Mouse (Mus musculus): ENCODE measurements at regions not wholly inside any gene's neighbourhood (a gene's known extent, or its start where the extent isn't known, plus 50 kb on each side); places are given as distances from the start of the nearest gene placed in this dataset.

DNA sequence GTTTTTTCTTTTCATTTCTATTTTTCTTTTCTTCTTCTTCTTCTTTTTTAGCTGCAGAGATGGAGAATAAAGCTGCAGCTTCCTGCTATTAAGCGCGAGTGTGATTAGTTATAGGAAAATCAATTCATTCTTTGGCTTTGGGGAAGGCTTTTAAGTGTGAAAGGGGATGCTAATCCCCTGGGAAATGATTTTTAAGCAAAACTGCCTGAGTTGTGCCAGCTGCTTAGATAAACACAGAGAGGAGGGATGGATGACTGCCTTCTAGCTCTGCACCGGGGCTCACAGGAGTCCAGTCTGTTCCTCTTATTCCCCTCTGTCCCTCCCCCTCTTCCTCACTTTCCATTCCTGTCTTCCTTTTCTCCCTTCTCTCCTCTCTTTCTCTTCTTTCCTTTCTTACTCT, 306.8 kb upstream of the Rbfox1 start:
- no peaks in the 10 kb centered on the region for H3K9me3 ChIP-seq (ENCODE audit: control insufficient read depth, low read depth, low read length)
- H3K36me3 ChIP-seq (ENCODE audit: control insufficient read depth, insufficient read depth, low read length): no peaks in the 10 kb centered on the region
- no peak overlapping the region for H3K9ac ChIP-seq (replicated peaks; ENCODE audit: low read depth, low read length)
- no peak for ATAC-seq (ENCODE audit: insufficient number of reproducible peaks, insufficient read depth, low FRiP score, low read depth)
- H3K4me1 ChIP-seq (ENCODE audit: control insufficient read depth, insufficient read depth, low read length): 0 out of 2 replicates have a peak, but pooled peaks cover 3% of the 10 kb centered on the region
- H3K27me3 ChIP-seq (ENCODE audit: control insufficient read depth, insufficient read depth, low read length): no peaks in the 10 kb centered on the region
- no peak overlapping the region for H3K4me2 ChIP-seq (replicated peaks; ENCODE audit: low read depth, low read length)
- H3K4me3 ChIP-seq (ENCODE audit: low read depth, low read length): no peak overlapping the region
- H3K27ac ChIP-seq (ENCODE audit: low read length): no peak overlapping the region
- 25% methylated on average over 3 of the region's 3 CpGs for WGBS

DNA sequence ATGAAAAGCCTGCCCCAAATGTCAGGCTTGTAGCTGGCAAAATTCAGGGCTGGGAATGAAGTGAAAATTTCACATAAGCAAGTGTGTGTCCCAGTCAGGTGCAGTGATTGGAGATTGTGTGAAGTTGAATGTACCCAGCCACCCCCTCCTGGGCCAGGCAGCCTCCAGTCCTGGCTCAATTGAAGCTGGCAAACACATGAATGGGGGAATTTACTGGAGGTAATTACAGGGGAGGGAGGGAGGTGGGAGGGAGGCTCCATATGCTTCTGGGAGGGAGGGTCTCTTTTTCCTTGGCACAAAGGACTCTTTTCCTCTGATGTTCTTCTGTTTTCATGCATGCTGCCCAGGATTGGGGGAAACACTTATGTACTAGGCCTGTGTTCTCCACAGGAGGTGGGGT, 312.4 kb upstream of the Rbfox1 start:
- H3K36me3 ChIP-seq (ENCODE audit: control insufficient read depth, insufficient read depth, low read length): no peaks in the 10 kb centered on the region
- no peak overlapping the region for H3K4me2 ChIP-seq (replicated peaks; ENCODE audit: low read depth, low read length)
- peaks cover 10% of the 10 kb centered on the region; the same call in 1 of the 2 replicates for H3K4me1 ChIP-seq (ENCODE audit: control insufficient read depth, insufficient read depth, low read length)
- H3K27ac ChIP-seq (ENCODE audit: low read length): no peak overlapping the region
- no peak for ATAC-seq (ENCODE audit: insufficient number of reproducible peaks, insufficient read depth, low FRiP score, low read depth)
- no peak overlapping the region for H3K4me3 ChIP-seq (ENCODE audit: low read depth, low read length)
- H3K27me3 ChIP-seq (ENCODE audit: control insufficient read depth, insufficient read depth, low read length): no peaks in the 10 kb centered on the region
- H3K9me3 ChIP-seq (ENCODE audit: control insufficient read depth, low read depth, low read length): no peaks in the 10 kb centered on the region
- no peak overlapping the region for H3K9ac ChIP-seq (replicated peaks; ENCODE audit: low read depth, low read length)

DNA sequence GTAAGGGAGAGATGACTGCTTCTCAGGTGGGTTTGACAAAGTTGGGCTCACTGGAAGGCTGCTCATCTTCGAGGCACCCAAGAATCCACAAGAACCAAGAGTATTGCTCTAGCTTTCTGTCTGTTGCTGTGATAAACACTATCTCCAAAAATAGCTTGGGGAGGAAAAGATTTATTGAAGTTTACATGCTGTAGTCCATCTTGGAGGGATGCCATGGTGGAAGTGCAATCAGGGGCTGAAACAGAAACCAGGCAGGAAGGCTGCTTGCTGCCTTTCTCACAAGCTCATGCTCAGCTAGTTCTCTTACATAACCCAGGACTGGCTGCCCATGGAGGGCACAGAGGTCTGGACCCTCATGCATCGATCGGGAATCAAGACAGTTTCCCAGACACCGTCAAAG, 314.5 kb upstream of the Rbfox1 start:
- peak overlapping the region; percentile 63; the same call in 1 of the 2 replicates for H3K27ac ChIP-seq (ENCODE audit: low read length)
- 60% methylated on average over 4 of the region's 4 CpGs for WGBS
- no peaks in the 10 kb centered on the region for H3K9me3 ChIP-seq (ENCODE audit: control insufficient read depth, low read depth, low read length)
- peaks cover 7% of the 10 kb centered on the region; the same call in 1 of the 2 replicates for H3K4me1 ChIP-seq (ENCODE audit: control insufficient read depth, insufficient read depth, low read length)
- H3K4me2 ChIP-seq (replicated peaks; ENCODE audit: low read depth, low read length): no peak overlapping the region
- H3K27me3 ChIP-seq (ENCODE audit: control insufficient read depth, insufficient read depth, low read length): no peaks in the 10 kb centered on the region
- H3K9ac ChIP-seq (replicated peaks; ENCODE audit: low read depth, low read length): no peak overlapping the region
- H3K36me3 ChIP-seq (ENCODE audit: control insufficient read depth, insufficient read depth, low read length): no peaks in the 10 kb centered on the region
- H3K4me3 ChIP-seq (ENCODE audit: low read depth, low read length): no peak overlapping the region
- no peak for ATAC-seq (ENCODE audit: insufficient number of reproducible peaks, insufficient read depth, low FRiP score, low read depth)

DNA sequence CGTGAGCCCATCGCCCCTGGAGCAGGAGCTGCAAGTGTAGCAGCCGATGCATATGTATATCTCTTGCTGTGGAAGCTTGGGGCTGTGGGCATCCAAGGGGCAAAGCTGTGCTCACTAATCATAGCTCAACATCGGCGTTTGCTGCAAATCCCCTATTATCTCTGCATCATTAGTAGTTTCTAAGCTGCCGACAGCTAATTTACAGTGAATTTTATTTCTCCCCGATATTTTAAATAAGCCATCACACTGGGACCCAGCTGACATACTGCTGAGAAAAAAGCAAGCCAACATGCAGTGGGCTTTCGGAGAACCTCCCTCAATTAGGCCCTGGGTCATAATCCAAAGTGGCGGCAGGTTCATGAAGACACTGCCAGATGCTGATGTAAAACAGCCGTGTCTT, 313.3 kb upstream of the Eef2kmt start:
- no peak for ATAC-seq (ENCODE audit: insufficient number of reproducible peaks, insufficient read depth, low FRiP score, low read depth)
- no peak overlapping the region for H3K4me2 ChIP-seq (replicated peaks; ENCODE audit: low read depth, low read length)
- no peak overlapping the region for H3K4me3 ChIP-seq (ENCODE audit: low read depth, low read length)
- H3K4me1 ChIP-seq (ENCODE audit: control insufficient read depth, insufficient read depth, low read length): peaks cover 7% of the 10 kb centered on the region; the same call in 1 of the 2 replicates
- no peak overlapping the region for H3K9ac ChIP-seq (replicated peaks; ENCODE audit: low read depth, low read length)
- no peak overlapping the region for H3K27ac ChIP-seq (ENCODE audit: low read length)
- no peaks in the 10 kb centered on the region for H3K27me3 ChIP-seq (ENCODE audit: control insufficient read depth, insufficient read depth, low read length)
- 58% methylated on average over 10 of the region's 10 CpGs for WGBS
- H3K36me3 ChIP-seq (ENCODE audit: control insufficient read depth, insufficient read depth, low read length): no peaks in the 10 kb centered on the region
- no peaks in the 10 kb centered on the region for H3K9me3 ChIP-seq (ENCODE audit: control insufficient read depth, low read depth, low read length)

DNA sequence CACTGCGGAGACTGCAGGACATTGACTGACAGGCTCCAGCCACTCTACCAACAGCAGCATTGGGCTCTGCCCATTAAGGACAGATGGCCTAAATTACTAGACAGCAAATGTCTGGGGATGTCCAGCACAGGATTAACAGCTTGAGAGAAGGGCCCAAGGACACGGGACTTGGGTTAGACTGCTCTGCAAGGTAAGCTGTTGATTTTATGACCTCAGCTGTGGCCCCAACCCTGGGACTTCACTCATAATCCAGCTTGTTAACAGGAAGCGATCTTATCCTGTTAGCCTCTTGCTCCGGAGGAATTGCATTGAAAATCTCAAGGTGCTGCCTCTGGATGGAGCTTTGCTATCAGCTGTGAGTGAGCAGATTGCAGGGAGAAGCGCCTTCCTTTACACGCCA, 293.2 kb upstream of the Eef2kmt start:
- no peaks in the 10 kb centered on the region for H3K9me3 ChIP-seq (ENCODE audit: control insufficient read depth, low read depth, low read length)
- no peaks in the 10 kb centered on the region for H3K4me1 ChIP-seq (ENCODE audit: control insufficient read depth, insufficient read depth, low read length)
- H3K27ac ChIP-seq (ENCODE audit: low read length): no peak overlapping the region
- H3K9ac ChIP-seq (replicated peaks; ENCODE audit: low read depth, low read length): no peak overlapping the region
- ATAC-seq (ENCODE audit: insufficient number of reproducible peaks, insufficient read depth, low FRiP score, low read depth): no peak
- H3K36me3 ChIP-seq (ENCODE audit: control insufficient read depth, insufficient read depth, low read length): no peaks in the 10 kb centered on the region
- no peak overlapping the region for H3K4me2 ChIP-seq (replicated peaks; ENCODE audit: low read depth, low read length)
- H3K4me3 ChIP-seq (ENCODE audit: low read depth, low read length): no peak overlapping the region
- H3K27me3 ChIP-seq (ENCODE audit: control insufficient read depth, insufficient read depth, low read length): no peaks in the 10 kb centered on the region
- WGBS: 79% methylated on average over 6 of the region's 6 CpGs

DNA sequence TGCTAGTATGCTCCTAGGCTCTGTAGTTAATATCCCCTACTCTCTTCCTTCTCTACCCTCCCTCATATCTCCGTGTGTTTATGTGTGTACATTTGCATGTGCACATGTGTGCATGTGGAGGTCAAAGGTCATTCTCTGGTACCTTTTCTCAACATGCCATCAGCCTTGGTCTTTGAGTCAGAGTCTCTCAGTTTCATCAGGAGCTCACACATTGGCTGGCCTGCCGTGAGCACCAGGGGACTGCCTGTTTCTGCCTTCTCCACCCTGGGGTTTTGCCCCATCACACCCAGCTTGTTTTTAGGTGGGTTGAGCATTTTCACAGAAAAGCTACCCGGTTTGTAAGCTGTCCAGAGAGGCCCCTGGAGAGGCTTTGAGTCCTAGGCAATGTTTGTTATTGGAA, 292.8 kb upstream of the Eef2kmt start:
- Histone ChIP-seq H3K36me3 (ENCODE audit: control insufficient read depth, insufficient read depth, low read length) (no peaks in the 10 kb centered on the region), H3K4me3 (ENCODE audit: low read depth, low read length) (no peak overlapping the region), H3K27ac (ENCODE audit: low read length) (no peak overlapping the region), H3K27me3 (ENCODE audit: control insufficient read depth, insufficient read depth, low read length) (no peaks in the 10 kb centered on the region), H3K4me1 (ENCODE audit: control insufficient read depth, insufficient read depth, low read length) (no peaks in the 10 kb centered on the region), H3K9me3 (ENCODE audit: control insufficient read depth, low read depth, low read length) (no peaks in the 10 kb centered on the region), H3K9ac (replicated peaks; ENCODE audit: low read depth, low read length) (no peak overlapping the region), H3K4me2 (replicated peaks; ENCODE audit: low read depth, low read length) (no peak overlapping the region)
- 72% methylated on average over 3 of the region's 3 CpGs for WGBS
- ATAC-seq (ENCODE audit: insufficient number of reproducible peaks, insufficient read depth, low FRiP score, low read depth): no peak

DNA sequence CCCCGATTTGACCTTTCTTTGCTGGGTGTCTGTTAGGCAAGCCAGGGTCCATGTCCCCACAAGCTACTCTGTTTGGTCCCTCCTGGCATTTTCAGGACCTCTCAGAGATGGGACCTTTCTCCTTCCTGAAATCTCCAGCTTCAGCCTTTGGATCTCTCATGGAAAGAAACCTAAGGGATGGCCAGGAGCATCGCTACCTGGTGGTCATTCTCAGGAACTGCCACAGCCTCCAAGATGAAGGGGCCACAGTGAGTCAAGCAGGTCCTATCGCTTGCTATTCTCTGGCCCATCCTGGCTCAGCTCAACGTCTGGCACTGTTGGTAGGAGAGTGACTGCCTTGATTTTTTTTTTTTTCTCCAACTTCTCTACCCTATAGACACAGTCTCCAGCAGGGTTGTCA, 291.0 kb upstream of the Eef2kmt start:
- Histone ChIP-seq H3K4me3 (ENCODE audit: low read depth, low read length) (no peak overlapping the region), H3K4me1 (ENCODE audit: control insufficient read depth, insufficient read depth, low read length) (no peaks in the 10 kb centered on the region), H3K27me3 (ENCODE audit: control insufficient read depth, insufficient read depth, low read length) (no peaks in the 10 kb centered on the region), H3K4me2 (replicated peaks; ENCODE audit: low read depth, low read length) (no peak overlapping the region), H3K9ac (replicated peaks; ENCODE audit: low read depth, low read length) (no peak overlapping the region), H3K9me3 (ENCODE audit: control insufficient read depth, low read depth, low read length) (no peaks in the 10 kb centered on the region), H3K36me3 (ENCODE audit: control insufficient read depth, insufficient read depth, low read length) (no peaks in the 10 kb centered on the region), H3K27ac (ENCODE audit: low read length) (no peak overlapping the region)
- 49% methylated on average over 4 of the region's 4 CpGs for WGBS
- no peak for ATAC-seq (ENCODE audit: insufficient number of reproducible peaks, insufficient read depth, low FRiP score, low read depth)

DNA sequence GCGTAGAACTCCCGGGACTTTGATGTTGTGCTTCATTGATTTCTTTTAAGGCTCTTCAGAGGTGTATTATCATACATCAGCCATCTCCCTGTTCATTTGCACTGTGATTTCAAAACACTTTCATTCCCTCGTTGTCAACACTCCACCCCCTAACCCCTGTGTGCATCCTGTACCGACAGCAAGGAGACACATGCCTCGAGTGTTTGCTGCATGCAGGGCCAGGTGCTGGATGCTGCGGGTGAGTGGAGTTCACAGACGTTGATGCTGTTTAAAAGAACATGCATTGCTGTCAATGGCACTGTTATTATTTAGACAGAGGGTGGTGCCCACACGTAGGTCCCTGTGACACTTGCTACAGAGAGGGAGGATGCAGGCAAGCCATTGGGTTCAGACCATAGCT, 290.0 kb upstream of the Eef2kmt start:
- Histone ChIP-seq H3K36me3 (ENCODE audit: control insufficient read depth, insufficient read depth, low read length) (no peaks in the 10 kb centered on the region), H3K4me3 (ENCODE audit: low read depth, low read length) (no peak overlapping the region), H3K27me3 (ENCODE audit: control insufficient read depth, insufficient read depth, low read length) (no peaks in the 10 kb centered on the region), H3K9me3 (ENCODE audit: control insufficient read depth, low read depth, low read length) (no peaks in the 10 kb centered on the region), H3K9ac (replicated peaks; ENCODE audit: low read depth, low read length) (no peak overlapping the region), H3K4me2 (replicated peaks; ENCODE audit: low read depth, low read length) (no peak overlapping the region), H3K27ac (ENCODE audit: low read length) (no peak overlapping the region), H3K4me1 (ENCODE audit: control insufficient read depth, insufficient read depth, low read length) (no peaks in the 10 kb centered on the region)
- ATAC-seq (ENCODE audit: insufficient number of reproducible peaks, insufficient read depth, low FRiP score, low read depth): no peak
- WGBS: 64% methylated on average over 8 of the region's 8 CpGs

DNA sequence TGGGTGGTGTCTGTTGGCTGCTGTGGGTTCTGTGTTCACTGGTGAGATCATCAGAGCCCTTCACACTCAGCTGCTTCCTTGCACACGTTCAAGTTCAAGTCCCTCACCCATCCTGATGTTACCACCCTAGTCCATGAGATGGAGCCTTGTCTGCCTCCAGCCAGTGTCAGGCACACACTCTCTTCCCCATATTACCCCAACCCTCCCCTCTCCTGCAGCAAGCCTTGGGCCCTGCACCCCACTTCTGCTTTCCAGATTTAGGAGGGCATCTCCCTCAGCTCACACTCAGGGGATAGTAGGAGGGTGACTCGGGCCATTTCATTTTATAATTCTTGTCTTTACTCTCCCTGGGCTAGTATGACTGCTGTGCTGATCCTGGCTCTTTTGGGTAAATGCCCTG, 288.7 kb upstream of the Eef2kmt start:
- Histone ChIP-seq H3K9me3 (ENCODE audit: control insufficient read depth, low read depth, low read length) (no peaks in the 10 kb centered on the region), H3K27me3 (ENCODE audit: control insufficient read depth, insufficient read depth, low read length) (no peaks in the 10 kb centered on the region), H3K4me2 (replicated peaks; ENCODE audit: low read depth, low read length) (no peak overlapping the region), H3K4me1 (ENCODE audit: control insufficient read depth, insufficient read depth, low read length) (no peaks in the 10 kb centered on the region), H3K4me3 (ENCODE audit: low read depth, low read length) (no peak overlapping the region), H3K9ac (replicated peaks; ENCODE audit: low read depth, low read length) (no peak overlapping the region), H3K27ac (ENCODE audit: low read length) (no peak overlapping the region), H3K36me3 (ENCODE audit: control insufficient read depth, insufficient read depth, low read length) (no peaks in the 10 kb centered on the region)
- 69% methylated on average over 2 of the region's 2 CpGs for WGBS
- no peak for ATAC-seq (ENCODE audit: insufficient number of reproducible peaks, insufficient read depth, low FRiP score, low read depth)
